Mouse (Mus musculus): ENCODE measurements around the gene Ice1. TPM values are rescaled to one million over a fixed set of nuclear protein-coding genes. Genes with fewer than 3 reads are reported as not detected.
A peak's percentile ranks its signal among the peaks of the same experiment; 100 is the strongest.

The Ice1 gene
- polyA plus RNA-seq, 1 experiment from 2014 or later, result 10.8 TPM

DNA sequence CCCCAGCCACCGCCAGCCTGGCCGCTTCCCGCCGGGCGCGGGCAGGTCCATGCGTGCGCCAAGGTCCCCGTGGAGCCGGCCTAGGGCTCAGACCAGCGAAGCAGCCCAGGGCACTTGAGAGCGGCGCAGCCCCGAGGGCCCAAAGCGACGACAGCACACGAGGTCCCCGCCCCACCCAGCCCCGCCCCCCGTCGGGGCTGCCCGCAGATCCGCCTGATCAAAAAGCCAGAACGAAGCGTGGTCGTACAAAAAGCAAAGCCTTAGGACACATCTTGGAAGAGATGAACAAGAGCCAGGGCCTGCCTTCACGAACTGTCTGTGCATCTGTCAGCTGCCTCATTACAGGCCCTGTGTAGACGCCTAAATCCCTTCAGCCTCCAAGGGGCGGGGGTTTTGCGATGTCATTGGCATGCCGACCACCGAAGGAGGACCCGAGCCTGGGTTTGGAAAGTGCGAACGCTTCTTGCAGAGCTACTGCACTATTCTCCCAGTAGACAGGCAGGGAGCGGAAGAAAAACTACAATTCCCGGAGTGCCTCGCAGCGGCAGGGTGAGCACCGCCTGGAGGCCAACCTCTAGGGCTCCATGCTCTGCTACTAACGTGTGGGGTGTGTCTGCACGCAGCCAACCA is 343 bp upstream of the Ice1 start:
- Histone ChIP-seq H3K4me2 (peak overlapping the region; percentile 71), H3K27ac (peak overlapping the region; percentile 88), H3K9ac (peak overlapping the region; percentile 89), H3K9me3 (replicated peaks) (no peaks in the 10 kb centered on the region), H3K27me3 (no peaks in the 10 kb centered on the region), H3K4me1 (replicated peaks) (peaks cover 19% of the 10 kb centered on the region), H3K4me3 (peak overlapping the region; percentile 86), H3K36me3 (no peaks in the 10 kb centered on the region)
- WGBS, result under 1% methylated on average over 42 of the region's 42 CpGs
- peak; percentile 93 for ATAC-seq (replicated peaks; ENCODE audit: insufficient number of reproducible peaks, insufficient read depth, low FRiP score, low read depth)

- Histone ChIP-seq H3K4me1 (replicated peaks) (peaks cover 19% of the 10 kb centered on the region), H3K4me3 (peak overlapping the region; percentile 86), H3K9me3 (replicated peaks) (no peaks in the 10 kb centered on the region), H3K36me3 (no peaks in the 10 kb centered on the region), H3K4me2 (peak overlapping the region; percentile 71), H3K27me3 (no peaks in the 10 kb centered on the region), H3K27ac (no peak overlapping the region), H3K9ac (peak overlapping the region; percentile 89)
- no peak for ATAC-seq (replicated peaks; ENCODE audit: insufficient number of reproducible peaks, insufficient read depth, low FRiP score, low read depth)
- 16% methylated on average over 10 of the region's 10 CpGs for WGBS
These were observed 728 bp downstream of the Ice1 start for GRCm38 (mm10) chr13:70636706-70637105.

DNA sequence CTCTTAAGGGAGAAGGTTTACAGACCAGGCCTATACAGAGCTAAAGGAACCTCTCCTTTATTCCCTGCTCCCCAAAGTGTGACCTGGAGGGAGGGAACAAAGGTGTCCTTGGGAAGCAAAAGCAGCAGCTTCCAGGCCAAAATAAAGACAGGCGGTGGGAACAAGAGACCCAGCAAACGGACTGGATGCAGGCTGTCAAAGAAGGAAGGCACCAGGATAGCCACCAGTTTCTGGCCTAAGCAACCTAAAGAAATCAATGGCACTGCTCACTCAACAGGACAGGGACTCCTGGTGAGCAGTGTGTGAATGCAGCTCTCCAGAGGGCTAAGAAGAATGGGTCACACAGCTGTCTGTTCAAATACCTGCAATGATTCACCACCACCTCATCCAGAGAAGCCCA is 1.8 kb downstream of the Ice1 start:
- Histone ChIP-seq H3K27me3 (no peaks in the 10 kb centered on the region), H3K9me3 (replicated peaks) (no peaks in the 10 kb centered on the region), H3K4me1 (replicated peaks) (peaks cover 19% of the 10 kb centered on the region), H3K9ac (no peak overlapping the region), H3K27ac (no peak overlapping the region), H3K4me2 (no peak overlapping the region), H3K36me3 (no peaks in the 10 kb centered on the region), H3K4me3 (no peak overlapping the region)
- no peak for ATAC-seq (replicated peaks; ENCODE audit: insufficient number of reproducible peaks, insufficient read depth, low FRiP score, low read depth)
- 69% methylated on average over 2 of the region's 2 CpGs for WGBS

- H3K36me3 ChIP-seq, result no peaks in the 10 kb centered on the region
- ATAC-seq (replicated peaks; ENCODE audit: insufficient number of reproducible peaks, insufficient read depth, low FRiP score, low read depth), result no peak
- H3K9ac ChIP-seq, result no peak overlapping the region
- H3K9me3 ChIP-seq (replicated peaks), result no peaks in the 10 kb centered on the region; the same call in 1 of the 2 replicates
- H3K27ac ChIP-seq, result no peak overlapping the region
- H3K27me3 ChIP-seq, result no peaks in the 10 kb centered on the region
- H3K4me1 ChIP-seq (replicated peaks), result peaks cover 15% of the 10 kb centered on the region
- no peak overlapping the region for H3K4me2 ChIP-seq
- no peak overlapping the region for H3K4me3 ChIP-seq
- 78% methylated on average over 4 of the region's 4 CpGs for WGBS
These were observed 11.0 kb downstream of the Ice1 start for GRCm38 (mm10) chr13:70626416-70626815.

DNA sequence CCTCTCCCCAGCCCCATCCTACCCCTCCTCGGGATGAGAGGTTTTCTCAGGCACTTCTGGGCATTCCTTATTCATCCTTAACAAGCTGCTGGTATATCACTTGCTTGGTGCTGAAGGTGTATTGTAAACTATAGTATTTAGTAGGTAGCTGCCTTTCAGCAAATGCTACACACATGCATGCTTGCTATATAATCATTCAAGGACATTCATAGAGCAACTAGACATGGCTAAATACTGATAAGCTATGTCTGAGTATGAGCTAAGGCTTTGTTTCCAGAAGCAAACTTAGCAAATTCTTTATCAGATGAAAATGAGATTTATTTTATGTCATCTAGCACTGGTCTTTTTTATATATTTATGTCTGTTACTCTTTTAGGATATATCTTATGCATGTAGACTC is 11.8 kb downstream of the Ice1 start:
- Histone ChIP-seq H3K36me3 (no peaks in the 10 kb centered on the region; the same call in 1 of the 2 replicates), H3K9ac (no peak overlapping the region), H3K4me3 (no peak overlapping the region), H3K27ac (no peak overlapping the region), H3K27me3 (no peaks in the 10 kb centered on the region), H3K9me3 (replicated peaks) (no peaks in the 10 kb centered on the region; the same call in 1 of the 2 replicates), H3K4me1 (replicated peaks) (peaks cover 15% of the 10 kb centered on the region), H3K4me2 (no peak overlapping the region)
- 67% methylated on average over 1 of the region's 1 CpGs for WGBS
- no peak for ATAC-seq (replicated peaks; ENCODE audit: insufficient number of reproducible peaks, insufficient read depth, low FRiP score, low read depth)

GRCm38 (mm10) chr13:70624445-70624844 is 13.0 kb downstream of the Ice1 start:
- ATAC-seq (replicated peaks; ENCODE audit: insufficient number of reproducible peaks, insufficient read depth, low FRiP score, low read depth), result no peak
- Histone ChIP-seq H3K4me2 (no peak overlapping the region), H3K9ac (no peak overlapping the region), H3K27me3 (no peaks in the 10 kb centered on the region), H3K4me1 (replicated peaks) (peaks cover 15% of the 10 kb centered on the region), H3K4me3 (no peak overlapping the region), H3K27ac (no peak overlapping the region), H3K36me3 (peaks cover 11% of the 10 kb centered on the region), H3K9me3 (replicated peaks) (no peaks in the 10 kb centered on the region; the same call in 1 of the 2 replicates)
- 92% methylated on average over 4 of the region's 4 CpGs for WGBS

DNA sequence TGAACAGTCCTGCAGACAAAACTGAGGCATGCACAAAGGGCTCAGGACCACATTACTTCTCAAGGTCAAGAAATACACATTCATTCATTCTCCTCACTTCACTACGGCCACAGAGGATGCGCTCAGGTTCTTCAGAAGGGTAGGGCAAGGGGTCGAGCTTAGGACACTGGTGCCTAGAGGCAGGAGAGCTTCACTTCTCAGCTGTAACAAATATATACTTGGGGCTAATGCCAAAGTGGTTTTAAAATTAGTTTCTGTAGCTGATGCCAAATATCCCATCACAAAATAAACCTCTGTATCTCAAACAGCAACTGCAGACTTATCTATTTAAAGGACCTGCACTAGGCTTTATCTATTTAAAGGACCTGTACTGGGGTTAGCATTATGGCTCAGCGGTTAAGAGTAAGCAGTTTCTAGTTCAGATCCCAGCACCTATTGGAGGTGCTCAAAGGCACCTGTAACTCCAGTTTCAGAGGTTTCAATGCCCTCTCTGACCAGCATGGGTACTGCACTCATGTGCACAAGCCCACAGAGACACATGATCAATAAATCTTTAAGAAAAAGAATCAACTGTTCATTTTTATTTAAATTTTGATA is 14.9 kb downstream of the Ice1 start:
- Histone ChIP-seq H3K9me3 (replicated peaks) (no peaks in the 10 kb centered on the region), H3K4me1 (replicated peaks) (peaks cover 15% of the 10 kb centered on the region), H3K4me3 (no peak overlapping the region), H3K36me3 (peaks cover 25% of the 10 kb centered on the region), H3K27ac (no peak overlapping the region), H3K27me3 (no peaks in the 10 kb centered on the region), H3K4me2 (peak overlapping the region; percentile 9; the same call in 1 of the 2 replicates), H3K9ac (no peak overlapping the region)
- whole genome bisulfite sequencing, result 80% methylated on average over 4 of the region's 4 CpGs
- ATAC-seq (replicated peaks; ENCODE audit: insufficient number of reproducible peaks, insufficient read depth, low FRiP score, low read depth), result peak; percentile 31; the same call in 1 of the 2 replicates

DNA sequence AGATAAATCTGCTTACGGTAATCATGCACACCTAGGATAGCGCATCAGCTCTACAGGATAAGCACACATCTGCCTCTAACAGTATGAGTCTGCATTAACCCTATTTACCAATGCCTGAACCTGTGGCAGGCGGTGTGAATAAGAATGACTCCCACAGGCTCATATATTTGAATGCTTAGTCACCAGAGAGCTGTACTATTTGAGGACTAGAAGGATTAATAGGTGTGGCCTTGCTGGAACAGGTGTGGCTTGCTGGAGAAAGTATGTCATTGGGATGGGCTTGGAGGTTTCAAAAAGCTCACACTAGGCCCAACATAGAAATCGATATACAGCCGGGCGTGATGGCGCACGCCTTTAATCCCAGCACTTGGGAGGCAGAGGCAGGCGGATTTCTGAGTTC is 15.9 kb downstream of the Ice1 start:
- 98% methylated on average over 9 of the region's 9 CpGs for WGBS
- no peak overlapping the region for H3K9ac ChIP-seq
- no peak for ATAC-seq (replicated peaks; ENCODE audit: insufficient number of reproducible peaks, insufficient read depth, low FRiP score, low read depth)

GRCm38 (mm10) chr13:70612837-70613236 is 24.6 kb downstream of the Ice1 start:
- H3K9ac ChIP-seq, result no peak overlapping the region
- no peak overlapping the region for H3K4me2 ChIP-seq
- no peaks in the 10 kb centered on the region for H3K4me1 ChIP-seq (replicated peaks)
- no peak overlapping the region for H3K27ac ChIP-seq
- no peak overlapping the region for H3K4me3 ChIP-seq
- no peaks in the 10 kb centered on the region for H3K27me3 ChIP-seq
- H3K9me3 ChIP-seq (replicated peaks), result no peaks in the 10 kb centered on the region
- peaks cover 78% of the 10 kb centered on the region for H3K36me3 ChIP-seq
- WGBS, result 68% methylated on average over 2 of the region's 2 CpGs
- no peak for ATAC-seq (replicated peaks; ENCODE audit: insufficient number of reproducible peaks, insufficient read depth, low FRiP score, low read depth)

More for the DNA sequence above, 15.9 kb downstream of the Ice1 start:
- no peak overlapping the region for H3K4me3 ChIP-seq
- no peak overlapping the region for H3K4me2 ChIP-seq
- peaks cover 35% of the 10 kb centered on the region for H3K36me3 ChIP-seq
- H3K27me3 ChIP-seq, result no peaks in the 10 kb centered on the region
- no peaks in the 10 kb centered on the region for H3K9me3 ChIP-seq (replicated peaks)
- H3K4me1 ChIP-seq (replicated peaks), result peaks cover 14% of the 10 kb centered on the region
- no peak overlapping the region for H3K27ac ChIP-seq

DNA sequence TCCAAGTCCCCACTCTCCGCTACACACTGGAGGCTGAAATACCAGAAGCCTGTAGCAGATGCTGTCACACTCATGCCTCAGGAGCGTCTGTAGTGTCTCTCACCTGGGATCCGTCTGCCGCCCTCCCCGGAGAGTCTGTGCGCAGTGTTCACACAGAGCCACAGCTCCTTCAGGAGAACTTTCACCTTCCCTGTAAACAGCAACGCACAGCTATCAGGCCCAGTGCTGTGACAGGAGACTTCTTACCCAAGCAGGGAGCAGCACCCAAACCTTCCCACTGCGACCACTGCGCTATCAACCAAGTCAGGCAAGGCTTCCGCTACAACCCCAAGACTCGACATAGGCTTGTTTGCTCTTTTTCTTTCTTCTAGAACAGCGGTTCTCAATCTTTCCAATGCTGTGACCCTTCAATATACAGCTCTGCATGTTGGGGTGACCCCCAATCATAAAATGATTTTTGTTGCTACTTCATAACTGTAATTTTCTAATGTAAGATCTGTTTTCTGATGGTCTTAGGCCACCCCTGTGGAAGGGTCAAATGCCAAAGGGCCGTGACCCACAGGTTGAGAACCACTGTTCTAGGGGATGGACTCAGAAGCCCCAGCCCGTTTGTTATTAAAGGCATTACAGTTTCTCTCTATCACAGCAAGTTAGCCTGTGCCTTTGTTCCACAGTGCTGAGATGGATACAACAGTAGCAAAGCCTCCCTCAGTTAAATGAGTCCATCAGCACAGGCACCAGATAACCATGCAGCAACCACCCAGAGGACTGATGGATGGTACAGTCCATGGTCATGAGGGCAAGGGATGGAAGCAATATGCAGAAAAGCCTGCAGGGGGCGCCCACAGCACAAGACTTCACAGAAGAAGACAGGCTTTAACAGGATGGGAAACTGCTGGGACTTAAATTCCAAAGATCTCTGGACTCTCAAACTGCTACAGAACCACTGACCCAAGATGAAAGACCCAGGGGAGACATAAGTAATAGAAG is 26.7 kb downstream of the Ice1 start:
- ATAC-seq (replicated peaks; ENCODE audit: insufficient number of reproducible peaks, insufficient read depth, low FRiP score, low read depth), result no peak
- Histone ChIP-seq H3K4me3 (no peak overlapping the region), H3K4me1 (replicated peaks) (no peaks in the 10 kb centered on the region), H3K27ac (no peak overlapping the region), H3K4me2 (no peak overlapping the region), H3K9me3 (replicated peaks) (no peaks in the 10 kb centered on the region), H3K9ac (no peak overlapping the region), H3K27me3 (no peaks in the 10 kb centered on the region), H3K36me3 (peaks cover 77% of the 10 kb centered on the region)
- 84% methylated on average over 15 of the region's 15 CpGs for WGBS

DNA sequence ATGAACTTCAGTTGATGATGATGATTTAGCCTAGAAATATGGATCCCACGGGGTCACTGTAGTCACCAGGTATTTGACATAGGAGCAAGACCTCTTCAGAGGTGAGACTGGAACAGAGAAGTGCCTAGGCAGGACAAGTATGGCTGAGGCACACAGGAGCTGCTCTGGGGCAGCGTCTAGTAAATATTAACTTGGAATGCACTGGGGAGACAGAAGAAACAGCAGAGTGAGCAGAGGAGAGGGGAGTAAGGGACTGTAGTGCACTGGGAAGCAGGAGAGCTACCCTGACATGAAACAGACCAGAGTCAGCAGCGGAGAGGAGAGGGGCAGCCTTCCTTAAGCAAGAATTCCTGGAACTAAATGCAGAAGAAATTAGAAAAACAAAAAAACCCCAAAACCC is 27.8 kb downstream of the Ice1 start:
- H3K27me3 ChIP-seq, result no peaks in the 10 kb centered on the region
- H3K4me1 ChIP-seq (replicated peaks), result no peaks in the 10 kb centered on the region
- ATAC-seq (replicated peaks; ENCODE audit: insufficient number of reproducible peaks, insufficient read depth, low FRiP score, low read depth), result no peak
- 89% methylated on average over 3 of the region's 3 CpGs for WGBS
- no peak overlapping the region for H3K9ac ChIP-seq
- peaks cover 77% of the 10 kb centered on the region for H3K36me3 ChIP-seq
- H3K9me3 ChIP-seq (replicated peaks), result no peaks in the 10 kb centered on the region
- no peak overlapping the region for H3K4me2 ChIP-seq
- no peak overlapping the region for H3K4me3 ChIP-seq
- H3K27ac ChIP-seq, result no peak overlapping the region

Measured in heart, embryonic 15.5 days (tissue).